Mouse (Mus musculus): ENCODE measurements around the gene Gm2163.
"Not testable (repeated sequence)": the region's sequence is repeated elsewhere in the genome, so short reads cannot be mapped to it uniquely, and the experiment has no call there.

DNA sequence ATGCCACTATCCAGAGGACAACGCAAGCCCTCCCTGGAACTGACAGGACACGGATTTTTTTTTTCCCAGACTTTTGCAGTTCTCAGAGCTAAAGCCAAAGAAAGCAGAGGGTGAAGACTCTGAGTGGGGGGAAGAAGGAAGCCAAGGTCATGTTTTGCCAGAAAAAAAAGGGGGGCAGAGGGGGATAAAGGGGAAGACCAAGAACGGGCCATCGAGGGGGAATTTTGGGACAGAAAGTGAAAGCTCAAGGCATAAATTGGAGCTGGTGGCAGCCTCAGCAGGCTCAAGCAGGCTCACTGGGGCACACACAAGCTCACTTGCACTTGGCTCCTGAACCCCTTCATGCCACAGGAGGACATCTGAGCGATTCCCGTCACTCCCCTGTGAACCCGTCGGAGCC lies 162.9 kb downstream of the Gm2163 start, which contains the start of gene Gm2564:
- TF ChIP-seq EP300 (optimal IDR thresholded peaks at IDR 0.05); CTCF (IDR thresholded peaks at IDR 0.05; ENCODE audit: low read depth): not testable (repeated sequence)

All from stomach, postnatal 0 days (tissue).